Mouse (Mus musculus) heart, embryonic 15.5 days (tissue): ENCODE measurements at regions not wholly inside any gene's neighbourhood (a gene's known extent, or its start where the extent isn't known, plus 50 kb on each side); places are given as distances from the start of the nearest gene placed in this dataset.

ENCODE experiments used
- ATAC-seq: fragments of 200-750 bp; cut with Nextera tagmentation; replicated peaks from 2 replicates; pipeline ENCODE4 v1.8.0; 2017; ENCODE audit warnings: low read depth, moderate TSS enrichment; ENCODE audit not compliant: insufficient number of reproducible peaks, insufficient read depth, low FRiP score
- H3K27ac ChIP-seq: fragments of 300-500 bp; sonication (generic); 2 replicates; pipeline ENCODE4 v1.5.1; 2015; ENCODE audit warnings: mild to moderate bottlenecking, inconsistent platforms
- H3K27me3 ChIP-seq: fragments of 300-500 bp; sonication (generic); 2 replicates; pipeline ENCODE4 v1.6.1; 2015; ENCODE audit warnings: inconsistent platforms
- H3K36me3 ChIP-seq: fragments of 300-500 bp; sonication (generic); 2 replicates; pipeline ENCODE4 v1.6.1; 2015; ENCODE audit warnings: mild to moderate bottlenecking, inconsistent platforms
- H3K4me1 ChIP-seq: fragments of 300-500 bp; sonication (generic); replicated peaks from 2 replicates; pipeline ENCODE4 v1.6.1; 2015; ENCODE audit warnings: inconsistent platforms
- H3K4me2 ChIP-seq: fragments of 300-500 bp; sonication (generic); 2 replicates; pipeline ENCODE4 v1.6.1; 2015; ENCODE audit warnings: inconsistent platforms, mild to moderate bottlenecking, moderate library complexity
- H3K4me3 ChIP-seq: fragments of 300-500 bp; sonication (generic); 2 replicates; pipeline ENCODE4 v1.5.1; 2015; ENCODE audit warnings: mild to moderate bottlenecking, inconsistent platforms
- H3K9ac ChIP-seq: fragments of 300-500 bp; sonication (generic); 2 replicates; pipeline ENCODE4 v1.6.1; 2015; ENCODE audit warnings: mild to moderate bottlenecking, inconsistent platforms
- H3K9me3 ChIP-seq: fragments of 300-500 bp; sonication (generic); replicated peaks from 2 replicates; pipeline ENCODE4 v1.6.1; 2016; ENCODE audit warnings: inconsistent platforms
- WGBS: fragments of 180-500 bp; shearing (Covaris S2); methylation state at CpG from one replicate; pipeline ENCODE4 v1.1.7; 2015; ENCODE audit warnings: mixed read lengths; 5-methylcytosine and 5-hydroxymethylcytosine counted together

DNA sequence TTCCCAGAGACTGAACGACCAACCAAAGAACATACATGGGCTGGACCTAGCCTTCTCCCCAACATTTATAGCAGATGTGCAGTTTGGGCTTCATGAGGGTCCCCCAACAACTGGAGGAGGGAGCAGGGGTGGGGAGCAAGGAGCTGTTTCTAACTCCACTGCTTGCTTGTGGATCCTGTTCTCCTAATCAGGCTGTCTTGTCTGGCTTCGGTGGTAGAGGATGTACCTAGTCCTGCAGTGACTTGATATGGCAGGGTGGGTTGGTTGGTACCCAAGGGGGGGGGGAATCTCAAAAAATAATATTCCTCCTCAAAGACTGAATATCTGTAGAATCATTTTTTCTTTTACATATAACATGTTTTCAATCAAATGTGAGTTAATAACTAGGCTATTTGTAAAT, 168.3 kb upstream of the Jmjd1c start:
- WGBS: 74% methylated on average over 2 of the region's 2 CpGs

DNA sequence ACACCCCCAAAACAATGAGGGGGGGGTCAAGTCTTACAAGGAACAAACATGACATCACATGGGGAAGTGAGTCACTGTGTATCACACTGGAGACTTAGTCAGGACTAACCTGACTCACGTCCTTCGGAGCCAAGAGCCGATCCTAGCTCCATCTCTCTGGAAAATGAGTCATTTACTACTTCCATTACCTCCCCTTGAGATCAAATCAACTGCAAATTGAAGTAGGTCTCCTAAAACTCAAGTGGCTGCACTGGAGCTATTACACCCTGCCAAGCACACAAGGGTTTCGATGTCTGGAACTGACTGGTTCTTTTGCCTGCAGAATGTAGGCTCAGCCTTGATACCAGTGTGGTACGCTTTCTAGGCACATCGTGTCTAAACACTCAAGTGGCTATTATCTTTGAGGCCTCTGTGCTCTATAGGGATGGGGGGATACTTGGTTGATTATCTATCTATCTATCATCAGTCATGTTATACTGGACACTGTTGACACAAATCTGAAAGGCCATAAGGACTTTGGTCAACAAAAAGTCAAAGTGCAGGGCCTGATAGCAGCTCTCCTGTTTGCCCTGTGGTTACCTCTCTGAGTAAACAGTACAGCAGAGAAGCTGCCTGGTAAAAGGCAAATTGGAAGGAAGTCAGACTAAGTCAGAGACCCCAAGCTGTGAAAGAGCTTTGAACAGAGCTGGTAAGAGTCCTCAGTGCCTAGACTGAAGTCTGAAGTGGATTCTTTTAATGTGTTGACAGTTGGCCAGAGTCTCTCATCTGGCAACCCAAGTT, 167.5 kb upstream of the Jmjd1c start:
- ATAC-seq: no peak
- no peak overlapping the region for H3K9ac ChIP-seq
- WGBS: 36% methylated on average over 6 of the region's 6 CpGs
- H3K36me3 ChIP-seq: no peaks in the 10 kb centered on the region
- H3K27ac ChIP-seq: peak overlapping the region; percentile 1; the same call in 1 of the 2 replicates
- peaks cover 10% of the 10 kb centered on the region for H3K4me1 ChIP-seq
- H3K9me3 ChIP-seq: no peaks in the 10 kb centered on the region
- no peaks in the 10 kb centered on the region for H3K27me3 ChIP-seq
- H3K4me3 ChIP-seq: no peak overlapping the region
- H3K4me2 ChIP-seq: no peak overlapping the region

More for the DNA sequence above, 168.3 kb upstream of the Jmjd1c start:
- ATAC-seq: no peak
- Histone ChIP-seq H3K4me3 (no peak overlapping the region), H3K27me3 (no peaks in the 10 kb centered on the region), H3K36me3 (no peaks in the 10 kb centered on the region), H3K4me1 (peaks cover 11% of the 10 kb centered on the region), H3K4me2 (no peak overlapping the region), H3K9me3 (no peaks in the 10 kb centered on the region), H3K27ac (no peak overlapping the region), H3K9ac (no peak overlapping the region)

GRCm38 (mm10) chr10:66930563-66930962, 165.4 kb upstream of the Jmjd1c start:
- H3K9me3 ChIP-seq: no peaks in the 10 kb centered on the region
- peaks cover 8% of the 10 kb centered on the region for H3K4me1 ChIP-seq
- H3K4me2 ChIP-seq: no peak overlapping the region
- 66% methylated on average over 10 of the region's 10 CpGs for WGBS
- no peaks in the 10 kb centered on the region for H3K36me3 ChIP-seq
- H3K27me3 ChIP-seq: no peaks in the 10 kb centered on the region
- H3K27ac ChIP-seq: no peak overlapping the region
- ATAC-seq: no peak
- no peak overlapping the region for H3K9ac ChIP-seq
- no peak overlapping the region for H3K4me3 ChIP-seq

DNA sequence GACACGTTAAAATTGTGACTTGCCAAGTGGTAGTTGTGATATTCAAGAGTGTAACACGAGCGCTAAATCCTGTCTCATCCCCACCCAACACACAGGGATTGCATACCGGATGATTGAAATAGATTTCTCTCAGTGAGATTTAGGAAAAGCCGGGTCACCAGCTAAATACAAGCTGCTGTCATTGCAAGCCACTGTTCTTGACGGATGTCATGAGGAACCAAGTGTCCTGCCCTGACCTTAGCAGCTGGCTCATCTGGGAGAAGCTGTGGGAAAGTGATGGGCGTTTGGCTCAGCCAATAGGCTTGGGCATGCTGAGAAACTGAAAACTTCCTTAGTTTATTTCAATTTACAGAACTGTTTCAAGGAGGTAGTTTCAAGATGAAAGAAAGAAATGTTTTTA, 164.4 kb upstream of the Jmjd1c start:
- H3K36me3 ChIP-seq: no peaks in the 10 kb centered on the region
- H3K9me3 ChIP-seq: no peaks in the 10 kb centered on the region
- no peaks in the 10 kb centered on the region for H3K27me3 ChIP-seq
- H3K4me2 ChIP-seq: no peak overlapping the region
- no peak overlapping the region for H3K27ac ChIP-seq
- peaks cover 6% of the 10 kb centered on the region for H3K4me1 ChIP-seq
- no peak overlapping the region for H3K4me3 ChIP-seq
- no peak overlapping the region for H3K9ac ChIP-seq
- WGBS: 55% methylated on average over 7 of the region's 7 CpGs
- ATAC-seq: no peak

DNA sequence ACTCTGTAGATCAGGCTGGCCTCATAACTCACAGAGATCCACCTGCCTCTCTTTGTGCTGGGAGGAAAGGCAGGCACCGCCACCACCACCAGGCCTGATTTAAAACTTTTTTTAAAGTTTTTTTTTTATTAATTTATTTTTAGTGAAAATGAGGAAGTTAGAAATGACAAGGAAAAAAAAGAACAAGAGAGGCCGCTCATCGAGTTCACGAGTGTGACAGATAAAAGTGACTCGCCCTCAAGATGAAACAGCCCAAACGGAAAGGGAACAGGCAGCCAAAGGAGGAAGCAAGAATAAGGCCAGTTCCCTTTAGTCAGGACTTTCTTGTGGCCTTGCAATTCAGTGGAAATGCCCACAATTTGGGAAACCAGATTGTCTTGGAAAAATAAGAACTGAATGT, 163.4 kb upstream of the Jmjd1c start:
- H3K36me3 ChIP-seq: no peaks in the 10 kb centered on the region
- WGBS: 76% methylated on average over 6 of the region's 6 CpGs
- H3K4me3 ChIP-seq: no peak overlapping the region
- no peak overlapping the region for H3K4me2 ChIP-seq
- no peak overlapping the region for H3K9ac ChIP-seq
- H3K9me3 ChIP-seq: no peaks in the 10 kb centered on the region
- ATAC-seq: no peak
- no peaks in the 10 kb centered on the region for H3K27me3 ChIP-seq
- H3K27ac ChIP-seq: no peak overlapping the region
- peaks cover 6% of the 10 kb centered on the region for H3K4me1 ChIP-seq

DNA sequence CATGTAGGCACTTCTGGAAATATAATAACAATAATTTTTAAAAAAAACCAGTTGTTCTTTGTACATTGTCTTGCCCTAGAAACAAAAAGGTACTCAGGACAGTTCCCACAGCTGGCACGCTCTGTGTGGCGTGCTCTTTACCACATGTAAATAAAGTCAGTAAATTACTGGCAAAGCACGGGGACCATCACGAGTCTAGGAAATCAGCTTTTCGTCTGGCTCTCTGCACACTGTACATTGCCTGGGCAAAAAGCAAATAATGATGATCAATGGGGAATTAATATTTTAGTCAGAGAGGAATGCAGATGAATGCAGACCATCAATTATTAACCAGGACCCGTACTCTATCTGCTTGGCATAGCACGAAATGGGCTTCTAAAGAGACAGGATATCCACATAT, 162.2 kb upstream of the Jmjd1c start:
- H3K9me3 ChIP-seq: no peaks in the 10 kb centered on the region
- H3K4me2 ChIP-seq: no peak overlapping the region
- 86% methylated on average over 7 of the region's 7 CpGs for WGBS
- H3K27me3 ChIP-seq: no peaks in the 10 kb centered on the region
- no peak overlapping the region for H3K4me3 ChIP-seq
- H3K27ac ChIP-seq: no peak overlapping the region
- H3K4me1 ChIP-seq: peaks cover 6% of the 10 kb centered on the region
- no peak overlapping the region for H3K9ac ChIP-seq
- ATAC-seq: no peak
- no peaks in the 10 kb centered on the region for H3K36me3 ChIP-seq

DNA sequence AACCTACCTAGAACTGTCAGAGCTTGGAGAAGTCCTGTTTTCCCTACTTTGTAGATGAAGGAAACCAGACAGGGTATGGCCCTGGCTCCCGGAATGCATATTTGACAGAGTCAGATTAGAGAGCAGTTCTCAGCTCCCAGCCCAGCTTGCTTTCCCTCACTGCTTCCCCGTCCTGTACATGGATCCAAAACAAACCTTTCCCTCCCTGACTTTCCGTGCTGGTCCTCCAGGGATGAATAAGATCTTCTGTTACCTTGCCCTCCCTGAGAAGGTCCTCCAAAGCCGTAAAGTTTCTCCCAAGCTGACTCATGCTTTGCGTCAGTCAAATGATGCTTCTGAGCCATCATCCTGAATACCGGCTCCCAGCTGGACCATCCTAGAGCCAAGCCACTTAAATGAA, 160.2 kb upstream of the Jmjd1c start:
- Histone ChIP-seq H3K36me3 (no peaks in the 10 kb centered on the region), H3K27me3 (no peaks in the 10 kb centered on the region), H3K9ac (no peak overlapping the region), H3K4me1 (peaks cover 6% of the 10 kb centered on the region; the same call in 1 of the 2 replicates), H3K9me3 (no peaks in the 10 kb centered on the region), H3K4me2 (no peak overlapping the region), H3K4me3 (no peak overlapping the region), H3K27ac (peak overlapping the region; percentile 52)
- WGBS: 32% methylated on average over 6 of the region's 6 CpGs
- peak; percentile 87 for ATAC-seq

DNA sequence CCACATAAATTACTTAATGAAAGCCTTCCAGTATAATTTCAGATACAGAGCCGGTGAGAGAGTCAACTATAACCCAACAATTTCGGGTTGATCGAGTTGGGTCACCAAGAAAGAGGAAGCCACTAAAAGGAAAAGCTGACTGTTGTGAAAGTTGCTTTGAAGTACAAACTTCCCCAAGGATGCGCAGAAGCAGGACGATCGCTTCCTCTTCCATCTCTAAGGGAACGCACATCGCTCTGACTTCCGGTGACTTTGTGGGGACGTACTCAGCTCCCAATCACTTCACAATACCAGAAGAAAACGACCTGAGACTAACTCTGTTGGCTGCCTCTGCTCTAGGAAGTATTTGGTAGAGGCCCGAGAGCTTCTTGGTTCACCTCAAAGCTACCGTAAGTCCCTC, 158.8 kb upstream of the Jmjd1c start:
- 82% methylated on average over 13 of the region's 13 CpGs for WGBS

DNA sequence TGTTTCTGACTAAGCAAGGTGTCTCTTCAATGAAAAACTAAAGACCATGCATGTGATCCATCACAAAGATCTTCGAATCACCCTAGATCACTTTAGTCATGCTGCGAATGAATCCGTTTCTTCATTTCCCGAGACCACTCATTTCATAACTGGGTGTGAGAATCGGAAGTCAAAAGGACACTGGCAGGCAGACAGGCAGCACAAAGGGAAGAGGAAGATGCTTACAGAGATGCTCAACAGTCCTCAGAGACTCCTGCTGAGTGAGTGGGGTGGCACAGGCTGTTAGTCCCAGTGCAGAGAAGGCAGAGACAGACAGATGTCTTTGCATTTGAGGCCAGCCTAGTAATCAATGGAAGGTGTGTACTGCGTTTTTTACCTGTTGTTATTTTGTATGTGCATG, 155.6 kb upstream of the Jmjd1c start:
- Histone ChIP-seq H3K9me3 (no peaks in the 10 kb centered on the region), H3K27ac (no peak overlapping the region), H3K4me1 (peaks cover 7% of the 10 kb centered on the region; the same call in 1 of the 2 replicates), H3K9ac (no peak overlapping the region), H3K4me2 (no peak overlapping the region), H3K36me3 (no peaks in the 10 kb centered on the region), H3K27me3 (no peaks in the 10 kb centered on the region), H3K4me3 (no peak overlapping the region)
- no peak for ATAC-seq
- 83% methylated on average over 6 of the region's 6 CpGs for WGBS

More for the DNA sequence above, 158.8 kb upstream of the Jmjd1c start:
- Histone ChIP-seq H3K4me1 (peaks cover 4% of the 10 kb centered on the region; the same call in 1 of the 2 replicates), H3K9me3 (no peaks in the 10 kb centered on the region), H3K4me3 (no peak overlapping the region), H3K4me2 (no peak overlapping the region), H3K27ac (no peak overlapping the region), H3K27me3 (no peaks in the 10 kb centered on the region), H3K9ac (no peak overlapping the region), H3K36me3 (no peaks in the 10 kb centered on the region)
- ATAC-seq: no peak

- no peaks in the 10 kb centered on the region for H3K9me3 ChIP-seq
- 68% methylated on average over 5 of the region's 5 CpGs for WGBS
- H3K27me3 ChIP-seq: no peaks in the 10 kb centered on the region
- H3K4me2 ChIP-seq: no peak overlapping the region
- H3K4me1 ChIP-seq: peaks cover 4% of the 10 kb centered on the region; the same call in 1 of the 2 replicates
- no peaks in the 10 kb centered on the region for H3K36me3 ChIP-seq
- H3K4me3 ChIP-seq: no peak overlapping the region
- no peak overlapping the region for H3K9ac ChIP-seq
- no peak for ATAC-seq
- no peak overlapping the region for H3K27ac ChIP-seq
These were observed 155.0 kb upstream of the Jmjd1c start for GRCm38 (mm10) chr10:66940922-66941321.

DNA sequence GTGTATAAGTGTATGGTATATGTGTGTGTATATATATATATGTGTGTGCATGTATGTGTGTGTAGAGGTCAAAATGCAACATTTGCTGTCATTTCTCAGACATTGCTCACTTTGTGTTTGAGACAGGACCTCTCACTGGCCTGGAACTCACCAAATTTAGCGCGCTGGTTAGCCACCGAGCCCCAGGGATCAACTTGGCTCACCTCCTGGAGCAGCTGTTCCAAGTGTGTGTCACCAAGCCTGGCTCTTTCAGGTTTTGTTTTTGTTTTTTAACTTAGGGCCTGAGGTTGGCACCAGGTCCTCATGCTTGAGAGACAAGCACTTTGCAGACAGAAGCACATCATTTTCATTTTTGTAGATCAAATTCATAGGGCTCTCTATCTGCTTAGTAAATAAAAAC, 154.0 kb upstream of the Jmjd1c start:
- no peak for ATAC-seq
- H3K4me3 ChIP-seq: no peak overlapping the region

GRCm38 (mm10) chr10:66943875-66944274, 152.1 kb upstream of the Jmjd1c start:
- H3K4me3 ChIP-seq: no peak overlapping the region
- H3K9ac ChIP-seq: no peak overlapping the region
- H3K4me1 ChIP-seq: 0 out of 2 replicates have a peak, but pooled peaks cover 2% of the 10 kb centered on the region
- H3K36me3 ChIP-seq: no peaks in the 10 kb centered on the region
- H3K4me2 ChIP-seq: no peak overlapping the region
- WGBS: 39% methylated on average over 5 of the region's 5 CpGs
- 0 out of 2 replicates have a peak overlapping the region, but pooled peaks have one; percentile 34 for H3K27ac ChIP-seq
- no peaks in the 10 kb centered on the region for H3K27me3 ChIP-seq
- peak; percentile 73; the same call in 1 of the 2 replicates for ATAC-seq
- no peaks in the 10 kb centered on the region for H3K9me3 ChIP-seq

More for the DNA sequence above, 154.0 kb upstream of the Jmjd1c start:
- H3K27ac ChIP-seq: no peak overlapping the region
- H3K4me1 ChIP-seq: 0 out of 2 replicates have a peak, but pooled peaks cover 2% of the 10 kb centered on the region
- no peak overlapping the region for H3K4me2 ChIP-seq
- WGBS: 58% methylated on average over 3 of the region's 3 CpGs
- no peaks in the 10 kb centered on the region for H3K27me3 ChIP-seq
- no peak overlapping the region for H3K9ac ChIP-seq
- no peaks in the 10 kb centered on the region for H3K36me3 ChIP-seq
- no peaks in the 10 kb centered on the region for H3K9me3 ChIP-seq
